Mouse (Mus musculus) ovary, adult 10 weeks (tissue): ENCODE measurements around the gene Rpp25. TPM values are rescaled to one million over a fixed set of nuclear protein-coding genes. Genes with fewer than 3 reads are reported as not detected.

ENCODE experiments used
- polyA plus RNA-seq: library from polyadenylated mRNA; stranded (reverse); fragments of 350-450 nt; fragmentation: Illumina TruSeq; extraction: RNeasy Lipid Tissue Mini Kit (QIAGEN cat#74804); gene quantifications from one replicate; pipeline ENCODE4 v1.2.3, GENCODE M21; 2014

Gene Rpp25
- polyA plus RNA-seq, result 1.9 TPM

GRCm38 (mm10) chr9:57503622-57504380 is at the start of gene Rpp25:
TSS of gene Rpp25 (plus strand) at chr9:57504026.

GRCm38 (mm10) chr9:57467896-57468549 is 35.8 kb upstream of the Rpp25 start, which contains the start of gene Scamp5:
TSS of gene Scamp5 (minus strand) at chr9:57468060.

GRCm38 (mm10) chr9:57521056-57521911 is 17.5 kb downstream of the Rpp25 start, which contains the start of gene Cox5a:
TSS of gene Cox5a (plus strand) at chr9:57521274.

GRCm38 (mm10) chr9:57537044-57537727 is 33.4 kb downstream of the Rpp25 start, which contains the start of gene Fam219b:
TSS of gene Fam219b (plus strand) at chr9:57537528.

GRCm38 (mm10) chr9:57552139-57552887 is 48.5 kb downstream of the Rpp25 start, which contains the start of gene Mpi:
TSS of gene Mpi (minus strand) at chr9:57552763.

Other genes with a start within 250 kb of the Rpp25 start
- 2.1 TPM for gene 1700017B05Rik, start 241.4 kb upstream of the Rpp25 start, polyA plus RNA-seq
- gene Ppcdc, start 63.9 kb upstream of the Rpp25 start, polyA plus RNA-seq, result 2.3 TPM
- gene Scamp5, start 36.0 kb upstream of the Rpp25 start, polyA plus RNA-seq, result 3.6 TPM
- 247 TPM for gene Cox5a, start 17.2 kb downstream of the Rpp25 start, polyA plus RNA-seq
- gene Fam219b, start 33.5 kb downstream of the Rpp25 start, polyA plus RNA-seq, result 7.9 TPM
- 8.7 TPM for gene Mpi, start 48.7 kb downstream of the Rpp25 start, polyA plus RNA-seq
- 16.2 TPM for gene Scamp2, start 56.9 kb downstream of the Rpp25 start, polyA plus RNA-seq
- 4.5 TPM for gene Ulk3, start 85.4 kb downstream of the Rpp25 start, polyA plus RNA-seq
- gene Cplx3, start 102.3 kb downstream of the Rpp25 start, polyA plus RNA-seq, result not detected
- not detected for gene Lman1l, start 116.7 kb downstream of the Rpp25 start, polyA plus RNA-seq
- 3.6 TPM for gene Csk, start 149.6 kb downstream of the Rpp25 start, polyA plus RNA-seq
- not detected for gene Cyp1a2, start 179.7 kb downstream of the Rpp25 start, polyA plus RNA-seq
- gene Cyp1a1, start 183.9 kb downstream of the Rpp25 start, polyA plus RNA-seq, result not detected
- gene Edc3, start 204.5 kb downstream of the Rpp25 start, polyA plus RNA-seq, result 5.1 TPM